Mouse (Mus musculus) stomach, adult 2 months (tissue): ENCODE measurements around the gene Gm9789. TPM values are rescaled to one million over a fixed set of nuclear protein-coding genes. Genes with fewer than 3 reads are reported as not detected.

Experiments used
- polyA plus RNA-seq: library from polyadenylated mRNA; depleted of rRNA; stranded (reverse); fragments of >200 nt; gene quantifications from 2 replicates; pipeline ENCODE4 v1.2.3, GENCODE M21; 2012; rRNA removed

The Gm9789 gene
- not detected in 2 replicates for polyA plus RNA-seq

DNA sequence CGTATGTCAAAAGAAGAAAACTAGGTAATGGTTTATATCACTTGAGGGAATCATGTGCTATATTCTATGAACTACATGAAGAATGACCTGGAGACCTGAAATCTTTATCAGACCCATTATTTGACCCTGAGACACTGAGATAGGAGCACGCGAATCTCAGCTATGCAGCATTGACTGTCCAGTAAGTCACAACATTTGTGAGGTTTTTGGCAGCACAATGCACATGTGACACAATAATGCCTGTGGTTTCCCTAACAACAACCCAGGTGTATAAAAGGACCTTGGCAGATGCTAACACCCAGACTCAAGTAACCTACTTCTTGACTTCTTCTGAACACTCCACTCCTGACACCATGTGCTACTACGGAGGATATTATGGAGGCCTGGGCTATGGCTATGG lies at the start of gene Gm9789:
Gene Gm9789, plus strand, starts transcription at position 301 of the 400 bp plus-strand sequence.

DNA sequence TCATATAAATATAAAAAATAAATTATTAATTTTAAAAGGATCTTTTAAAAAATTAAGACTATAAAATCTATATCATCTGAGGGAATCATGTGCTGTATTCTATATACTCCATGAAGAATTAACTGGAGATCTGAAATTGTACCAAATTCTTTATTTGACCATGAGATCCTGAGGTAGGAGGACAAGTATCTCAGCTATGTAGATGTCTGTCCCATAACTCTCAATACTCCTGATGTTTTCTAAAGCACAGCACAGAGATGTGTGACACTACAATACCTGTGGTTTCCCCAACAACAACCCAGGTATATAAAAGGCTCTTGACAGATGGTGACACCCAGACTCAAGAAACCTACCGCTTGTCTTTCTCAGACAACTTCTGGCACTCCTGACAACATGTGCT lies 17.2 kb upstream of the Gm9789 start, which contains the start of gene Gm6358:
Gene Gm6358, plus strand, starts transcription at position 301 of the 400 bp plus-strand sequence.

GRCm38 (mm10) chr16:89150786-89151185 lies 7.0 kb upstream of the Gm9789 start, which contains the start of gene Gm10061:
Gene Gm10061 (plus strand): TSS chr16:89151086.

GRCm38 (mm10) chr16:89169190-89169589 lies 11.4 kb downstream of the Gm9789 start, which contains the start of gene Gm7735:
Gene Gm7735 (plus strand): TSS chr16:89169490.

GRCm38 (mm10) chr16:89174435-89174834 lies 16.7 kb downstream of the Gm9789 start, which contains the start of gene 1110057P08Rik:
Gene 1110057P08Rik (plus strand): TSS chr16:89174735.

DNA sequence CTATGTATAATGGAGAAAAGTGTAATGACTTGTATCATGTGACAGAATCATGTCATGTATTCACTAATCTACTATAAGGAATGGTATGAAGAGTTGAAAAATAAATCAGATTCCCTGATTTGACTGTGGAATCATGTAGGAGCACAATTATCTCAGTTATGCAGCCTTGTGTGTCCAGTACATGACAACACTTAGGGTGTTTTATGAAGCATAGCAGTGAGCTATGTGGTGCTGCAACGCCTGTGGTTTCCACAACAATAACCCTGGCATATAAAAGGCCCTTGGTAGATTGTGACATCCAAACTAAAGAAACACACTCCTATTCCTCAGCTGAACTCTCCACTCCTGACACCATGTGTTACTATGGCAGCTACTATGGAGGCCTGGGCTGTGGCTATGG lies 47.8 kb downstream of the Gm9789 start, which contains the start of gene Krtap20-2:
Gene Krtap20-2, plus strand, starts transcription at position 301 of the 400 bp plus-strand sequence.

Other genes starting within 250 kb of the Gm9789 start
- not detected in 2 replicates for gene Krtap19-9b, start 225.7 kb upstream of the Gm9789 start, polyA plus RNA-seq
- gene Krtap16-3, start 195.1 kb upstream of the Gm9789 start, polyA plus RNA-seq = not detected in 2 replicates
- gene Krtap22-2, start 147.2 kb upstream of the Gm9789 start, polyA plus RNA-seq = not detected in 2 replicates
- not detected in 2 replicates for gene Gm10229, start 142.7 kb upstream of the Gm9789 start, polyA plus RNA-seq
- not detected in 2 replicates for gene Krtap6-1, start 126.3 kb upstream of the Gm9789 start, polyA plus RNA-seq
- gene Gm10228, start 116.5 kb upstream of the Gm9789 start, polyA plus RNA-seq = not detected in 2 replicates
- gene Krtap6-5, start 110.1 kb upstream of the Gm9789 start, polyA plus RNA-seq = not detected in 2 replicates
- gene 1110025L11Rik, start 94.0 kb upstream of the Gm9789 start, polyA plus RNA-seq = not detected in 2 replicates
- not detected in 2 replicates for gene Krtap6-3, start 73.9 kb upstream of the Gm9789 start, polyA plus RNA-seq
- gene Gm6358, start 17.1 kb upstream of the Gm9789 start, polyA plus RNA-seq = not detected in 2 replicates
- not detected in 2 replicates for gene Gm10061, start 6.9 kb upstream of the Gm9789 start, polyA plus RNA-seq
- not detected in 2 replicates for gene Gm7735, start 11.5 kb downstream of the Gm9789 start, polyA plus RNA-seq
- gene 1110057P08Rik, start 16.8 kb downstream of the Gm9789 start, polyA plus RNA-seq = not detected in 2 replicates
- gene Krtap20-2, start 47.9 kb downstream of the Gm9789 start, polyA plus RNA-seq = not detected in 2 replicates
- not detected in 2 replicates for gene Krtap21-1, start 245.9 kb downstream of the Gm9789 start, polyA plus RNA-seq